Mouse (Mus musculus): Measurements from ENCODE around the gene Cacna1e. TPM values are rescaled to one million over a fixed set of nuclear protein-coding genes. Genes with fewer than 3 reads are reported as not detected.

Gene Cacna1e
- polyA plus RNA-seq, 1 experiment from 2014 or later = 7.8 TPM

DNA sequence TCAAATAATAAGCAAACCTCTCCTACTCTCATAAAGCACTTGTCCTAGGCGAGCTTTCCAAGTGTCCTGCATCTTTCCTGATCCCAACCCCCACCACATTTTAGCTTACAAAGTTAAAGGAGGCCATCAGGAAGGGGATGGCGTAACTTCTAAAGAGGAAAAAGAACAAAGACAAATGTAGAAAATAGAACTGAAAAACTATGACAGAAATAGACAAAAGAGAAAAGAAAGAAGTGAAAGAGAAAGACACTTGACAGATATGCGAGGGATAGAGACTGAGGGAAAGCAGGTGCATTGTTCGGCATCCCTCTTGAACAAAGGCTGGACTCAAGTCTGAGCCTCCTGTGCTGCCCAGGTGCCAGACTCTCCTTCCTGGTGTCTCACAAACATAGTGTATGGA, 246.5 kb downstream of the Cacna1e start:
- 77% methylated on average over 4 of the region's 4 CpGs for WGBS
- Histone ChIP-seq H3K36me3 (no peaks in the 10 kb centered on the region), H3K27me3 (replicated peaks) (no peaks in the 10 kb centered on the region), H3K9ac (no peak overlapping the region), H3K4me1 (no peaks in the 10 kb centered on the region), H3K9me3 (no peaks in the 10 kb centered on the region), H3K4me2 (replicated peaks) (no peak overlapping the region), H3K4me3 (no peak overlapping the region), H3K27ac (no peak overlapping the region)
- no peak for ATAC-seq (ENCODE audit: low FRiP score, low read depth)

DNA sequence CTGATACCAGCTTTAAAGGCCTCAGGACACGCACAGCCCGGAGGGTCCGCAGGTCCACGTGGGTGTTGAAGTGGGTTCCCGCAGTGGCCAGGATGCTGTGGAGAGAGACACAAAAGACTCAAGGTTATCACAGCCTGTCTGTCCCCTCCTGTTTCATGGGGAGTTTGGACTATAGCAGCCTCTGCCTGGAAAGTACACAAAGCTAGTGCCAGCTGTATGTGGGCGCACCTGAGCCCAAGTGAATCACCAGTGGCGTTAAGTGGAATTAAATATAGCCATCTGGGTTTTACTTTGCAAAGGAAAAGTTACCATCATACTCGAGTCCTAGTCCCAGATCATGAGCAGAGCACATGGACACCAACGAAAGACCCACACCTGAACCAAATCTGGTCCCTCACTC, 248.5 kb downstream of the Cacna1e start:
- Histone ChIP-seq H3K27ac (no peak overlapping the region), H3K4me1 (no peaks in the 10 kb centered on the region), H3K27me3 (replicated peaks) (no peaks in the 10 kb centered on the region), H3K9me3 (no peaks in the 10 kb centered on the region), H3K9ac (no peak overlapping the region), H3K4me2 (replicated peaks) (no peak overlapping the region), H3K36me3 (no peaks in the 10 kb centered on the region), H3K4me3 (no peak overlapping the region)
- no peak for ATAC-seq (ENCODE audit: low FRiP score, low read depth)
- WGBS = 93% methylated on average over 9 of the region's 9 CpGs

DNA sequence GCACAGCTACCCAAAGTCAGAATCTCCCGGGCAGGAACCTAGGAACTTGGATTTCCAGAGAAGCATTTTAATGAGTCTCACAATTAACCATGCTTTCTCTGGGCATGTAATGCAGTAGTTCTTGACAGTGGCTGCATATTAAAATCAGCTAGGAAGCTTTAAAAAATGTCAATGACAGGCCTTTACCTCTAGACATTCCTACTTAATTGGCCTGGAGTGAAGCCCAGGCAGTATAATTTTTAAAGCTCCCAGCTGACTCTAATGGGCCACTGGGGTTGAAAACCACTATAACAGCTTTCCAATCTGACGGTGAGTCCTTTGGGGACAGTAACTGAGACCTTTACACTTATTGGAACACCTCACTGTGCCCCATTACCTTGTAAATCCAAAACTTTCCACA, 251.4 kb downstream of the Cacna1e start:
- WGBS = 67% methylated on average over 2 of the region's 2 CpGs
- no peak for ATAC-seq (ENCODE audit: low FRiP score, low read depth)
- no peak overlapping the region for H3K27ac ChIP-seq
- no peaks in the 10 kb centered on the region for H3K36me3 ChIP-seq
- no peaks in the 10 kb centered on the region for H3K27me3 ChIP-seq (replicated peaks)
- H3K4me1 ChIP-seq = no peaks in the 10 kb centered on the region
- H3K9ac ChIP-seq = no peak overlapping the region
- no peak overlapping the region for H3K4me2 ChIP-seq (replicated peaks)
- no peaks in the 10 kb centered on the region for H3K9me3 ChIP-seq
- no peak overlapping the region for H3K4me3 ChIP-seq

DNA sequence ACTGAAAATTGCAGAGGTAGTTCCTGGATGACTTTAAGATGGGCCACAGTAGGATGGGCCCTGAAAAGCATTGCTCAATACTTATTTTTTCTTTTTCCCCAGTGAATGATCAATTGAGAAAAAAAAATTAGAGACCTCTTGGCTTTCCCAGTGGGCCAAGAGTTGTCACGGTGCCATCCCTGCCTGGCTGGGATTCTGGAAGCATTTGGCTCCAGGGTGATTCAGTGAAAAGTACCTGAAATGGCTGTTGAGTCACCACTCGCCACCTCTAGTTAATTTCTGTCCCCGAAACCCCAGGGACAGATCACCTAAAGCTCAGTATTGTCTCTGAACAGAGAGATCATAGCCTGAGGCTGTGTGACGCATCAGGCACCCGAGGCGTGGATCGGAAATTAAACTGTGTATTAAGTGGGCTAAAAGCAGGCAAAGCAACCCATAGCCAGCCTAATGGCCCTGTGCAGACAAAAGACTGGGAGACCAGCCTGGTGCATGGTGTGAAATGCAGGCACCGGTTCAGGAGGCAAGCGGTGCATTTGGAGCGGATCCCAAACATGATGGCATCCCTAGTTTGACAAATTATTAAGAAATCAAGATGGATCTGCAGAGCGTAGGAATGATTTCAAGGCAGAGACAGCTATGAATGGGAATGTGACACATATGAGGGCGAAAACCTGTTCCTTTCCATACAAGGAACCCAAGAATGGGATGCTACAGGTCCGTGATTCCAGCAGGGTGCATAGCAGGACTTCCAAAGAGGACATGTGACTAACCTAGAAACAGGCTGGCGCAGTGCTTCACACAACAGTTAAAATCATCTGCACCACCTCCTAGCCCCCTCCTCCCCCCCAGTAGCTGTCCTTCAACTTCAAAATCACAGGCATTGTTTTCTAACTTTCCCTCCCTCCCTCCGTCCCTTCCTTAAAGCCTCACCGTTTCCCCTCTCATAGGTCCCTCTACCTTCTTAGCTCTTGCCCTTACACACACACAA, 261.3 kb downstream of the Cacna1e start:
- H3K27ac ChIP-seq = no peak overlapping the region
- no peak overlapping the region for H3K9ac ChIP-seq
- H3K4me3 ChIP-seq = no peak overlapping the region
- H3K4me2 ChIP-seq (replicated peaks) = no peak overlapping the region
- no peaks in the 10 kb centered on the region for H3K27me3 ChIP-seq (replicated peaks)
- no peak for ATAC-seq (ENCODE audit: low FRiP score, low read depth)
- no peaks in the 10 kb centered on the region for H3K36me3 ChIP-seq
- H3K4me1 ChIP-seq = no peaks in the 10 kb centered on the region
- WGBS = 84% methylated on average over 16 of the region's 16 CpGs
- H3K9me3 ChIP-seq = no peaks in the 10 kb centered on the region

DNA sequence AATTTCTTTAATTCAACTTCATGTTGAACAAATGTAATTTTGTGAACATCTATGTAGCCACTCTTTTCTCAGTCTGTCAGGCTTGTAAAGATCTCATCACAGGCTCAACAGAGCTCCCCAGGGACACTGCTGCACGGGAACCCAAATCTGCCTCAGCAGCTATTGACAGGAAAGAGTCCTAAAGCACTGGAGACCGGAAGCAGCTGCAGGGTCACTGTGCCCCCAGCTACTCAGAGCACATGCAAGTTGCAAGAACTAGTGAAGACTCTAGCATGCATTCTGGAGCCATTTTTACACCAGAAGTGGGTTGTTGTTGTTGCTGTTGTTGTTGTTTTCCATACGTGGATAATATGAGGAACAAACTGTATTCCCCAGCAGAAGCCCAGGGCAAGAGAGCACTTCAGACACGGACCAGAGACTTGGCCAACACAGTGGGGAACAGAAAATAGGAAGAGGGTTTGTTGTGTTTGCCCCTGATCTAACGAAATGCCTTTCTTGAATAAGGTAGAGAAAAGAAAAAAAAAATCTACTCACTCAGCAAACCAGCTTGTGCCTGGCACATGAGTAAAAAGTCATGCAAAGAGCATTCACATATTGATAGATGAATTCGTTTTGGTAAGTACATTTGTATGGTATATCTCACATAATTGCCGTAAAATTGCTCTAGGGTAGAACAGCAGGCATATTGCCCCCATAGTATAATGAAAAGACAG, 266.4 kb downstream of the Cacna1e start:
- H3K4me1 ChIP-seq = no peaks in the 10 kb centered on the region
- no peak for ATAC-seq (ENCODE audit: low FRiP score, low read depth)
- no peak overlapping the region for H3K27ac ChIP-seq
- 61% methylated on average over 7 of the region's 7 CpGs for WGBS
- H3K4me3 ChIP-seq = no peak overlapping the region
- H3K9me3 ChIP-seq = no peaks in the 10 kb centered on the region
- no peaks in the 10 kb centered on the region for H3K36me3 ChIP-seq
- H3K4me2 ChIP-seq (replicated peaks) = no peak overlapping the region
- no peak overlapping the region for H3K9ac ChIP-seq
- H3K27me3 ChIP-seq (replicated peaks) = no peaks in the 10 kb centered on the region

DNA sequence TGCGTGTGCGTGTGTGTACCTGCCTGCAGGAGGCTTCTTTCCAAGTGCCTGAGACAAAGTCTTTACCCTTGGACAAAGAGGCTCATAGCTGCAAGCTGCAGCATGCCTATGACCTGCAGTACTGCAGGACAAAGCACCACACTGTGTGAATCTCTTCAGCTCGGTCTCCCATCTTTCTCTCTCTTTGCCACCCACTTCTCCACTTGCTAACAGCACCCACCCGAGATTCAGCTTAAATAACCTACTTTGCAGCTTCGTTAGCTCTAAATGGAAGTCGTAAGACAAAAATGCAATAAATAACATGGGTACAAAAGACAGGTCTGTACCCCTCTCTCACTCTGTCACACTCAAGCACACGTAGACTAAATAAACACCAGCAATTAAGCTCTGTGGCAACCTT, 268.5 kb downstream of the Cacna1e start:
- no peaks in the 10 kb centered on the region for H3K4me1 ChIP-seq
- no peaks in the 10 kb centered on the region for H3K36me3 ChIP-seq
- H3K9ac ChIP-seq = no peak overlapping the region
- H3K27me3 ChIP-seq (replicated peaks) = no peaks in the 10 kb centered on the region
- no peaks in the 10 kb centered on the region for H3K9me3 ChIP-seq
- no peak overlapping the region for H3K4me3 ChIP-seq
- no peak for ATAC-seq (ENCODE audit: low FRiP score, low read depth)
- 61% methylated on average over 7 of the region's 7 CpGs for WGBS
- H3K4me2 ChIP-seq (replicated peaks) = no peak overlapping the region
- H3K27ac ChIP-seq = no peak overlapping the region

DNA sequence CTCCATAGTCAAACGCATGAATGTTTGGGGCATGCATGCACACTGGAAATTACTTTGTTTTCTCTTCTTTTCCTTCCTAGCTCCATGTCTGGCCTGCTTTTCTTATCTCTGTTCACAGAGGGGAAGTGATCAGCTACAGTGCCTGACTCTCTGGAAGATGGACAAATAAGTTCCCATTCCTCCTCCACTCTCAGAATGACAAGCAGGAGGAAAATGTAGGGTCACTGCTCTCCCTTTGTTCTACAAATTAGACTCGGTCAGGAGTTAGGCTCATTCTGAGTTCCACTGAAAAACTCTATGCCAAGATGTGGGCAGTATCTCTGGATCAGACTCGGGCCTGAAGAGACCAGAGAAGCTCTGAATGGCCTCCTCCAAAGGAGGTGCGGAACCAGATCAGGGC, 275.8 kb downstream of the Cacna1e start:
- ATAC-seq (ENCODE audit: low FRiP score, low read depth) = no peak
- WGBS = 59% methylated on average over 4 of the region's 4 CpGs
- H3K4me2 ChIP-seq (replicated peaks) = no peak overlapping the region
- H3K27me3 ChIP-seq (replicated peaks) = no peaks in the 10 kb centered on the region
- H3K9me3 ChIP-seq = no peaks in the 10 kb centered on the region
- H3K4me1 ChIP-seq = no peaks in the 10 kb centered on the region
- no peak overlapping the region for H3K4me3 ChIP-seq
- no peaks in the 10 kb centered on the region for H3K36me3 ChIP-seq
- no peak overlapping the region for H3K27ac ChIP-seq
- H3K9ac ChIP-seq = no peak overlapping the region

DNA sequence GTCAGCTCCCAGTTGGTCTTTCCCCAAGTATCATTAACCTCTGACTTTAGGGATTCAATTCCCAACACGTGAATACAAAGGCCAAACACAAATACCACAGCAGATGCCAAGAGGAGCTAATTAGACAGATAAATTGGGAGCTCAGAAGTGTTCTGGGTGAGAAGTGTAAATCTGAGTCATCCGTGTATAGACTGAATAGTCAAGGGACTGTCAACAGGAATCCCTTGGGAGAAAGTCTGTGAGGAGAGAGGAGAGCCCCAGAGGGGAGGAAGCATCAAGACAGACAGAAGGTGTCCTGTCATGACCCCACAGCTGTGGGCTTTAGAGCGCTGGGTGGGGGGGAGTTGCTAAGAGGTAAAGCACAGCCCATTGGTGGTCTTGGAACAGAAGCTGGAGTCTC, 276.9 kb downstream of the Cacna1e start:
- Histone ChIP-seq H3K4me3 (no peak overlapping the region), H3K27ac (no peak overlapping the region), H3K4me1 (no peaks in the 10 kb centered on the region), H3K27me3 (replicated peaks) (no peaks in the 10 kb centered on the region), H3K4me2 (replicated peaks) (no peak overlapping the region), H3K9me3 (no peaks in the 10 kb centered on the region), H3K36me3 (no peaks in the 10 kb centered on the region), H3K9ac (no peak overlapping the region)
- 53% methylated on average over 3 of the region's 3 CpGs for WGBS
- ATAC-seq (ENCODE audit: low FRiP score, low read depth) = no peak

DNA sequence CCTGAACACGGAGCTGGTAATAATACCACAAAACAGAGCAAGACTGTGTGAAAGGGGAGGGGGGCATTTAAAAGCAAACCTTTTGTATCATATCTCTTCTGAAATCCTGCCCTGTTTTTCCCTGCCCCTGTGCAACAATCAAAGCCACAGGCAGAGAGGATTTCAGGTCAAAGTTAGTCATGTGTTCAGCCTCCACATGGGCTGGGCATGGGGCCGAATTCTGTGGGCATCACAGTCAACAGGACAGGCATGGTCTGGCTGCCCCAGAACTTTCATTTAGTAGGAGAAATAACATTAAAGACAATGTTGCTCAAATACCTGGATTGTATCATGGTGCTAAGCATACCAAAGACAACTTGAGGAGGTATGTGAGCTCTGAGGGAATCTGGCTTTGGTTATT, 278.7 kb downstream of the Cacna1e start:
- no peak overlapping the region for H3K27ac ChIP-seq
- no peak for ATAC-seq (ENCODE audit: low FRiP score, low read depth)
- no peak overlapping the region for H3K9ac ChIP-seq
- no peak overlapping the region for H3K4me2 ChIP-seq (replicated peaks)
- H3K9me3 ChIP-seq = no peaks in the 10 kb centered on the region
- no peaks in the 10 kb centered on the region for H3K4me1 ChIP-seq
- 95% methylated on average over 2 of the region's 2 CpGs for WGBS
- no peaks in the 10 kb centered on the region for H3K36me3 ChIP-seq
- H3K27me3 ChIP-seq (replicated peaks) = no peaks in the 10 kb centered on the region
- H3K4me3 ChIP-seq = no peak overlapping the region

DNA sequence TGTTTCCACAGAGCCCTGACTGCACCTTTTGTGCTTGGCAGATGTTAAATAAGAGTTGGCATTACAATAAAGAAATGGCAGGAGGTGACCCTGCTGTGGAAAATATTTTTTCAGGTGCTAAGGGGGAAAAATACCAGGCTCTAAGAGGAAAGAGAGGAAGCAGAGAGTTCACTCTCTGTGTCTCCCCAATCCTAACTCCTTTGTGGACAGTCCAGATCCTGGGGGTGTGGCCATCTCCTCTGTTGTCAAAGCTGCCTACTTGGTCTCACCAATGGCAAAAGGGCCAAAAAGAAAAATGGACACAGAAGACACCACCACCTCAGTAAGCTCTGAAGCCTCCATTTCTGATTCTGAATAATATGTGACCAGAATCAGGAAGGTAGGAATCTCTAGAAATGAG, 280.5 kb downstream of the Cacna1e start:
- Histone ChIP-seq H3K9ac (no peak overlapping the region), H3K4me2 (replicated peaks) (no peak overlapping the region), H3K27ac (no peak overlapping the region), H3K4me3 (no peak overlapping the region), H3K27me3 (replicated peaks) (no peaks in the 10 kb centered on the region), H3K4me1 (no peaks in the 10 kb centered on the region), H3K9me3 (no peaks in the 10 kb centered on the region), H3K36me3 (no peaks in the 10 kb centered on the region)
- ATAC-seq (ENCODE audit: low FRiP score, low read depth) = no peak

DNA sequence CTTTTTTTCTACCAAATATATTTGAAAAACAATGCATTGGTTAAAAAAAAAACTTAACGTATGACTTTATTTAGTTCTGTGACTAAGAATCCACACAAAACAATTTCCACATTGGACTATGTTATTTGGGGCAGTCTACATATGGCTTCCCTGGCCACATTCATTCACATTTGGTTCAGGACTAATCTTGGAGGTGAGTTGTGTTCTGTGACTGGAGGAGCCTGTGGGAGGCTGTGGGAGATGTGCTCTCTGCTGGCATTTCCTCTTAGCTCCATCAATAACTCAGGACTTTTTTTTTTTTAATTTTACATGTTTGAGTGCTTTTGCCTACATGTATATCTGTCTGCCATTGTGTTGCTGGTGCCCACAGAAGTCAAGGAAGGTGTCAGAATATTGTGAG, 281.8 kb downstream of the Cacna1e start:
- 98% methylated on average over 1 of the region's 1 CpGs for WGBS
- Histone ChIP-seq H3K4me3 (no peak overlapping the region), H3K27me3 (replicated peaks) (no peaks in the 10 kb centered on the region), H3K9ac (no peak overlapping the region), H3K9me3 (no peaks in the 10 kb centered on the region), H3K4me1 (no peaks in the 10 kb centered on the region), H3K36me3 (no peaks in the 10 kb centered on the region), H3K27ac (no peak overlapping the region), H3K4me2 (replicated peaks) (no peak overlapping the region)
- no peak for ATAC-seq (ENCODE audit: low FRiP score, low read depth)

DNA sequence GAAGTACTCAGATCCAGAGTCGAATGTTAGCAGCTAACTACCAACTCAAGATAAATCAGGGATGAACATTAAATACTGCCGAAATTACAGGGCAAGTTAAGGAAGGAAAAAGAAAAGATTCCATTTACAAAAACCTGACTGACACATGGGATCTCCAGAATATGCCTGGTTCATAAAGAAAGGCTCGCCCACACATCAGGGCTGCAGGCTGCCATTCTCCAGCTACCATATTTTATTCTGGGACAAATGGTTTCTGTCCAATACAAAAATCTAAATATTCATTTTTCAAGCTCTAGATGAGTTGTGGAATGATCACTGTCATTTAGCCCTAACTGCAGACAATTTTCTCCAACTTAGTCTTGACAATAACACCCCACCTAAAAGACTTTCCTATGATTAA, 301.8 kb downstream of the Cacna1e start:
- Histone ChIP-seq H3K27ac (no peak overlapping the region), H3K9ac (no peak overlapping the region), H3K4me3 (no peak overlapping the region), H3K4me1 (no peaks in the 10 kb centered on the region), H3K36me3 (no peaks in the 10 kb centered on the region), H3K4me2 (replicated peaks) (no peak overlapping the region), H3K27me3 (replicated peaks) (no peaks in the 10 kb centered on the region), H3K9me3 (no peaks in the 10 kb centered on the region)
- 87% methylated on average over 3 of the region's 3 CpGs for WGBS
- no peak for ATAC-seq (ENCODE audit: low FRiP score, low read depth)
